Mouse (Mus musculus) cerebellum, adult 2 months (tissue): ENCODE data around the gene Syne1. TPM values are rescaled to one million over a fixed set of nuclear protein-coding genes. Genes with fewer than 3 reads are reported as not detected.

ENCODE experiments used
- DNase-seq, 2 experiments: peaks; one replicate each; pipeline ENCODE4 v3.0.0; 2021
- H3K27ac ChIP-seq: fragments of 200-500 bp; 2 replicates; pipeline ENCODE4 v1.5.1; 2012; ENCODE audit warnings: low read length, control low read depth, inconsistent platforms; ENCODE audit not compliant: insufficient read depth
- H3K27me3 ChIP-seq: fragments of 200-500 bp; 2 replicates; pipeline ENCODE4 v1.6.1; 2012; ENCODE audit warnings: inconsistent platforms, mild to moderate bottlenecking, low read length, moderate library complexity; ENCODE audit not compliant: control insufficient read depth, insufficient read depth
- H3K4me1 ChIP-seq: fragments of 200-500 bp; 2 replicates; pipeline ENCODE4 v1.6.1; 2011; ENCODE audit warnings: low read length; ENCODE audit not compliant: control insufficient read depth, insufficient read depth
- H3K4me3 ChIP-seq: fragments of 200-500 bp; replicated peaks from 2 replicates; pipeline ENCODE3; 2011; ENCODE audit warnings: mild to moderate bottlenecking, low read depth, low read length, control low read depth; ENCODE audit not compliant: insufficient read depth
- CTCF ChIP-seq: fragments of 200-500 bp; IDR thresholded peaks from 2 replicates; pipeline ENCODE4 v1.5.1; 2011; ENCODE audit warnings: low read depth, mild to moderate bottlenecking, control low read depth, low read length, moderate library complexity, borderline replicate concordance; ENCODE audit not compliant: insufficient read depth
- POLR2A ChIP-seq: fragments of 200-500 bp; IDR thresholded peaks from 2 replicates; pipeline ENCODE4 v1.6.1; 2011; ENCODE audit warnings: low read length, control low read depth, borderline replicate concordance; ENCODE audit not compliant: insufficient read depth
- WGBS: fragments of 180-500 bp; shearing (Covaris S2); methylation state at CpG from one replicate; pipeline ENCODE4 v1.1.7; 2018; 5-methylcytosine and 5-hydroxymethylcytosine counted together
- polyA plus RNA-seq: library from polyadenylated mRNA; depleted of rRNA; stranded (reverse); fragments of >200 nt; gene quantifications from 2 replicates; pipeline ENCODE4 v1.2.3, GENCODE M21; 2012

Syne1 gene
- polyA plus RNA-seq, 1 experiment = 295 TPM

DNA sequence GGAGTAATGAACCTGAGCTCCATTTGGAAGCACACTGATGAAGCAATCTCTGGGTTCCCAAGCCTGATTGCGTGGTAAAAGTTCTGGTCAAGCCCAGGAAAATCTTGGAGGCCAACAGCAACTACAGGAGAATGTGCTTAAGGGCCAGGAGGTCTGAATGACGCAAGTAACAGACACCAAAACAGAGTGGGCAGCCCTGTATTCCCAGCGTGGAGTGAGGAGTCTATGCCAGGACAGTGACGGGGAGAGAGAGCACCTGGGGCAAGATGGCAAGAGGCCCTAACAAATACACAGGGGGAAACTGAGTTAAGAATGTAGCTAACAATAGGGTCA is 411.4 kb downstream of the Syne1 start:
- H3K4me1 ChIP-seq = no peaks in the 10 kb centered on the region
- H3K4me3 ChIP-seq = no peak overlapping the region
- TF ChIP-seq CTCF (no peak), POLR2A (no peak)
- no peak overlapping the region for H3K27ac ChIP-seq
- no peaks in the 10 kb centered on the region for H3K27me3 ChIP-seq
- DNase-seq = no peak
- 32% methylated on average over 4 of the region's 4 CpGs for WGBS

DNA sequence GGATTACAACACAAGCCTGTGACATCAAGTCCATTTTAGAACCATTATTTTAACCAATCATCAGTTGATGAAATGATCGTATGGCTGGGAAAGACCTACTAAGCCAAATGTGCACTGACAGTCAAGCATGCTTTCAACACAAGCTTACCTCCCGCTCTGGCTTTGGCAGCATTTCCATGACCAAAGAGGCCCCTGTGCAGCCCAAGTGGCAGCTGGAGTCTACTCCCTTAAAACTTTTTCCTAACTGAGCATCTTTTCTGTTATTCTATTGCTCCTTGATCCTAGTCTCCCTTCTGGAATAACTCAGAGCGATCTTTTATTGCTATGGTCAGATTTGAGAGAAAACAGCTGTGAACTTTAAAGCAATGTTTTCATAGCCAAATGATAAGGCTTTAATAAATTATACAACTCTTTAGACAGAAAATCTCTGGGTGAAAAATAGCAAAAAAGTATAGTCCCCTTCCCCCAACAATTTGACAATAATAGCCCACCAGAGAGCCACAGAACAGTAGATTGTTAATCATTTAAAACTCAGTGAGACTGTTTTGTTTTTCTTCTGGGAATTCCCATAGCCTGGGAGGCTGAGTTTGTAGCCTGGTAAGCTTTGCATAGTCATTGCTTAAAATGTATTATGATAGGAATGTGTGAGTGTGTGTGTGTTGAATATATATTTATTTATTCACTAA is 411.9 kb downstream of the Syne1 start:
- TF ChIP-seq POLR2A (no peak), CTCF (no peak)
- no peaks in the 10 kb centered on the region for H3K27me3 ChIP-seq
- H3K4me1 ChIP-seq = no peaks in the 10 kb centered on the region
- H3K27ac ChIP-seq = no peak overlapping the region
- no peak for DNase-seq
- WGBS = 78% methylated on average over 3 of the region's 3 CpGs
- no peak overlapping the region for H3K4me3 ChIP-seq

DNA sequence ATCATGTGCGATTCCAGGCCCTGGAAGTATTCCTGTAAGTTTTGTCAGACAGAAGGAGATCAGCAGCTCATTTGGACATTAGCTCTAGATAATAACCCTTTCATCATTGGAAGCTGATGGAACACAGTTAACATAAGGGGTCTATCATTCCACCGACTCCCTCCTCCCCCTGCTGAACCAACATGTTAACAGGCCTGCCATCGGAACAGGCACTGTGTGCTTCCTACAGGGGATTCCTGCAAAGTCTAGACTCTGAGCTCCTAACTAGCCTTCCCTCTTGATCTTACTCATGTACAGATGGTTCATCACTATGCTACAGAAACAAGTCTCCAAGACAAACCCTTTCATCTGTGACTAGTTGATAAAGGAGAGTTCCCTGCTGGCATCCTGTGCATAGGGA is 419.2 kb downstream of the Syne1 start:
- no peak for DNase-seq
- Histone ChIP-seq H3K4me1 (no peaks in the 10 kb centered on the region), H3K4me3 (no peak overlapping the region), H3K27ac (no peak overlapping the region), H3K27me3 (no peaks in the 10 kb centered on the region; the same call in 1 of the 2 replicates)
- 79% methylated on average over 3 of the region's 3 CpGs for WGBS
- TF ChIP-seq POLR2A (no peak), CTCF (no peak)

DNA sequence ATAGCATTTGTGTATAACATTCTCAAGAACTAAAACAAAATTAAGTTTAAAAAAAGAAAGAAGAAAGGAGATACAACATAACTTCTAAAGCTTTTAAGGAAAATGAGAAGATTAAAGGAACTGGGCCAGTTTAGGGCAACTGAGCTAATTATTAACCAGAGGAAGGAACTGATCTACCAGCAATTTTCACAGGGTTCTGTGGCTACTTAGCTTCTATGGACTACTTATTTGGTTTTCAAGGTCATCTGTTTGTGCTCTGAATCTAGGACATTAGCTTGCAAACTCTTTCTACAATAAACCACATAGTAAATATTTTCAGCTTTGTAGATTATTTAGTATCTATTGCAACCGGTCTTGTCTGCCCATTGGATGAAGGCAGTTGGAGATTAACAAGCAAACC is 420.8 kb downstream of the Syne1 start:
- no peak overlapping the region for H3K27ac ChIP-seq
- no peak overlapping the region for H3K4me3 ChIP-seq
- WGBS = 90% methylated on average over 1 of the region's 1 CpGs
- DNase-seq = no peak
- no peak for TF ChIP-seq CTCF
- TF ChIP-seq POLR2A = no peak
- no peaks in the 10 kb centered on the region for H3K4me1 ChIP-seq
- H3K27me3 ChIP-seq = no peaks in the 10 kb centered on the region; the same call in 1 of the 2 replicates

DNA sequence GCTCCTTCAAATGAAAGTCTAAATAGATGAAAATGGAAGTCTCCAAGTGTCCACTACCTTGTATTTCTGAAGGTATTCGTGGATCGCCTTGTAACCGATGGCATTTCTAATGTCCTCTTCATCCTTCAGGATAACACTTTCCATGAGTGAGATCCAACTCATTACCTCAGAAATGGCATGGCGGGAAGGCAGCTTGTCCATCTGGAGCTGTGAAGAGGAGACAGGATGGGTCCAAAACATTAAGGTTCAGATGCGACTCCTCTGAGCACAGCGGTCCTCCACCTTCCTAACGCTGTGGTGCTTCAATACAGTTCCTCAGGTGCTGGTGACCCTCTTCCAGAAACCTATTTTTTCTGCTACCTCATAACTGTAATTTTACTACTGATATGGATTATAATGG is 426.5 kb downstream of the Syne1 start:
- no peaks in the 10 kb centered on the region; the same call in 1 of the 2 replicates for H3K4me1 ChIP-seq
- no peak overlapping the region for H3K4me3 ChIP-seq
- no peak for TF ChIP-seq CTCF
- TF ChIP-seq POLR2A = no peak
- H3K27ac ChIP-seq = no peak overlapping the region
- WGBS = 30% methylated on average over 7 of the region's 7 CpGs
- H3K27me3 ChIP-seq = no peaks in the 10 kb centered on the region
- peak; percentile 41 to 59 for DNase-seq

DNA sequence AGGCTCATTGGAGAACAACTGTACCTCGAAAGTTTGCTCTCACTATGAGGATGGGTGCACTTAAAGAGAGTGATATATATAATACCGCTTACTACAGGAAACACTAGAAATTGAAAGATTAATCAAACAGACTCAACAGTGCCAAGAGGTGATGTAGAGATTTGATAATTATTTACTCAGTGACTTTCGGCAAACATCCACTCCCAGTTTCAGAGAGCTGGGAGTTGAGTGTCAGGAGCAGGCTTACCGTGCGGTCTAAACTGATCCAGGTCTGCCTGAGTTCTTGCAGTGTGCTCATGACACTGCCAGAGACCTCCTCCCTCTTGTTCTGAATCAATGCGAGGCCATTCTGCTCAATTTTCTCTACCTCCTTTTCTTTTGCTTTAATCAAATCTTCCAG is 434.6 kb downstream of the Syne1 start:
- H3K27me3 ChIP-seq = no peaks in the 10 kb centered on the region
- TF ChIP-seq POLR2A (no peak), CTCF (no peak)
- no peak overlapping the region for H3K4me3 ChIP-seq
- H3K27ac ChIP-seq = no peak overlapping the region
- H3K4me1 ChIP-seq = peaks cover 3% of the 10 kb centered on the region; the same call in 1 of the 2 replicates
- DNase-seq = no peak
- 92% methylated on average over 6 of the region's 6 CpGs for WGBS

DNA sequence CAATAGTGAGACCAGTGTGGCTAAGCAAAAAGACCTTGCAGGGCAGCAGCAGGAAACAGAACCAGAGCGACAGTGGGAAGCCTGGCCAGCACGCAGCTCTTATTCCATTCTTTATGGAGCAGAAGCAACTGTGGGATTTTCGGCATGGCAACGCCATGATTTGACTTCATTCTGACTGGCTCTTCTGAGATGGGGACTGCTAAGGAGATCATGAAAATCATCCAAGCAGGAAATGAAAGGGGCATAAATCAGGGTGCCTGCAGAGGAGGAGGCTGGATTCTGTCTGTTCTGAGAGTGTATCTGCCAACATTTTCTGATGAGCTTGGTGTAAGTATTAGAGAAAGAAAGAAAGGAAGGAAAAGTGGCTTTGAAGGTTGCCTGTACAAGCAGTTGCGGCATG is 435.1 kb downstream of the Syne1 start:
- no peak for DNase-seq
- Histone ChIP-seq H3K27ac (peak overlapping the region; percentile 45; the same call in 1 of the 2 replicates), H3K27me3 (no peaks in the 10 kb centered on the region), H3K4me3 (no peak overlapping the region), H3K4me1 (peaks cover 3% of the 10 kb centered on the region; the same call in 1 of the 2 replicates)
- 51% methylated on average over 5 of the region's 5 CpGs for WGBS
- TF ChIP-seq POLR2A = no peak
- TF ChIP-seq CTCF = no peak

DNA sequence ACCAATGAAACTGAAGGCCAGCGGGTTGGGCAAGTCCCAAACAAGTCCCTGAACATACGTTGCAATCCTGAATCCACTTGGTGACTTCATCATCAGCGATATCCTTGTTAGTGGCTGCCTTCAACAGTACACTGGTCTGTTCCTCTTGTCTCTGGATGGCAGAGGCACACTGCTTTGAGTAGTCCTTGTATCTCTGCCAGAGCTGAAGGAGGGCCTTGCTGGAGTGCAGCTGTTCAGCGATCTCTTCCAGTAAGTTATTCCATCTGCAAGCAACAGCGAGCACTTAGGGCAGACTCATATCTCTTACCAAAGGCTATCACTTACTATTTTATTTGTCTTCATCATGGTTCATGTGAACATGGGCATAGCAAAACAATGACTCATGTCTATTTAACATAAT is 440.5 kb downstream of the Syne1 start:
- WGBS = 38% methylated on average over 5 of the region's 5 CpGs
- DNase-seq = no peak
- no peak overlapping the region for H3K4me3 ChIP-seq
- no peak for TF ChIP-seq POLR2A
- TF ChIP-seq CTCF = no peak
- no peak overlapping the region for H3K27ac ChIP-seq
- H3K4me1 ChIP-seq = peaks cover 3% of the 10 kb centered on the region; the same call in 1 of the 2 replicates
- H3K27me3 ChIP-seq = no peaks in the 10 kb centered on the region
